Mouse (Mus musculus) midbrain, embryonic 14.5 days (tissue): ENCODE measurements at regions not wholly inside any gene's neighbourhood (a gene's known extent, or its start where the extent isn't known, plus 50 kb on each side); places are given as distances from the start of the nearest gene placed in this dataset.
A peak's percentile ranks its signal among the peaks of the same experiment; 100 is the strongest.

Source experiments
- ATAC-seq: fragments of 200-750 bp; cut with Nextera tagmentation; 2 replicates; pipeline ENCODE4 v1.8.0; 2017; ENCODE audit warnings: moderate number of reproducible peaks, moderate library complexity; ENCODE audit not compliant: low FRiP score, low TSS enrichment
- DNase-seq: peaks from one replicate; pipeline ENCODE4 v3.0.0-alpha.2; 2015
- H3K27ac ChIP-seq: fragments of 300-500 bp; sonication (generic); replicated peaks from 2 replicates; pipeline ENCODE4 v1.5.1; 2014; ENCODE audit warnings: mild to moderate bottlenecking, low read depth, low read length, moderate library complexity
- H3K27me3 ChIP-seq: fragments of 300-500 bp; sonication (generic); 2 replicates; pipeline ENCODE4 v1.6.1; 2014; ENCODE audit warnings: low read length, control low read depth, mixed read lengths; ENCODE audit not compliant: control insufficient read depth, insufficient read depth
- H3K36me3 ChIP-seq: fragments of 300-500 bp; sonication (generic); 2 replicates; pipeline ENCODE4 v1.6.1; 2014; ENCODE audit warnings: low read length, control low read depth; ENCODE audit not compliant: control insufficient read depth, insufficient read depth
- H3K4me1 ChIP-seq: fragments of 300-500 bp; sonication (generic); 2 replicates; pipeline ENCODE4 v1.6.1; 2014; ENCODE audit warnings: mild to moderate bottlenecking, antibody characterized with exemption, low read length, control low read depth; ENCODE audit not compliant: control insufficient read depth, insufficient read depth
- H3K4me2 ChIP-seq: fragments of 300-500 bp; sonication (generic); 2 replicates; pipeline ENCODE4 v1.6.1; 2014; ENCODE audit warnings: mild to moderate bottlenecking, low read length, moderate library complexity
- H3K4me3 ChIP-seq: fragments of 300-500 bp; sonication (generic); replicated peaks from 2 replicates; pipeline ENCODE4 v1.5.1; 2014; ENCODE audit warnings: low read depth, low read length
- H3K9ac ChIP-seq: fragments of 300-500 bp; sonication (generic); replicated peaks from 2 replicates; pipeline ENCODE4 v1.6.1; 2014; ENCODE audit warnings: mild to moderate bottlenecking, low read length, moderate library complexity
- H3K9me3 ChIP-seq: fragments of 300-500 bp; sonication (generic); 2 replicates; pipeline ENCODE4 v1.6.1; 2016; ENCODE audit warnings: low read length, control low read depth, mixed read lengths; ENCODE audit not compliant: control insufficient read depth
- WGBS: fragments of 180-500 bp; shearing (Covaris S2); extraction: QIAGEN DNeasy Blood & Tissue Kit; methylation state at CpG from one replicate; pipeline ENCODE4 v1.1.7; 2014; 5-methylcytosine and 5-hydroxymethylcytosine counted together

DNA sequence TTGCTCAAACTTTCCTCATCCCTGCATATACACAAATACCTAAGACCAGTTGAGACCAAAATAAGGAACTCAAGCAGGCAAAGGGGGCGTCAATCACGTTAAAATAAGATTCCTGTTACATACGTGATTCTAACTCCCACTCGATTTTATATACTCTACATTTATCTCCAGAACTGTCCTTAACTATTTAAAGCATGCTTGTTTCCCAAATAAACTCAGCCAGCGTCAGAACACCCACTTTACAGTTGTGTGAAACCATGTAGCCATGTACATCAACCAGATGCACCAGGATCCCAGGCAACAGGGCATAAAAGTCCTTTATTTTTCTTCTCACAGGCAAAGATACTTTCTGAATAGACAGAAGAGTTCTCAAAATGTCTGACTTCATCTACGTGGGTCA is 61.5 kb downstream of the Ccna1 start:
- no peaks in the 10 kb centered on the region for H3K36me3 ChIP-seq
- no peaks in the 10 kb centered on the region for H3K4me1 ChIP-seq
- ATAC-seq (no peak), DNase-seq (no peak)
- H3K27me3 ChIP-seq: no peaks in the 10 kb centered on the region
- H3K27ac ChIP-seq: no peak overlapping the region
- no peak overlapping the region for H3K4me2 ChIP-seq
- no peak overlapping the region for H3K9ac ChIP-seq
- WGBS: 86% methylated on average over 6 of the region's 6 CpGs
- H3K9me3 ChIP-seq: no peaks in the 10 kb centered on the region
- H3K4me3 ChIP-seq: no peak overlapping the region

DNA sequence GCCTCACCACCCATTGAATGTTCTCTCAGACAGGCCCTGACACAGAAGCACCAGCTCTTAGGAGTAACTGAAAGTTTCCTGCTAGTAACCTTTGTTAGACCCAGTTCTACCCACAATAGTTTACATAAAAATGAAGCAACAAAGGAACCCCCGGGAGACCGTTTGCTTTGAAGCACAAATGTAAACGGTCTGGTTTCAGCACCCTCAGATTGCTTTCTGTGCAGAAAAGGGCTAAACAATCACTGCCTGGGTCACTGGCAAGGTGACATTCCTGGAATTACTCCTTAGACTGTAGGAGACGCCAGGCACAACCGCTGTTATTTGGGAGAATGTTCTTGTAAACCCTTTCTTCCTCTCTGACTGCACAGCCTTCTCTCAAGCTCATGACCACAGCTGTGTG is 65.2 kb downstream of the Ccna1 start:
- WGBS: 21% methylated on average over 5 of the region's 5 CpGs
- no peak overlapping the region for H3K27ac ChIP-seq
- H3K4me1 ChIP-seq: peaks cover 2% of the 10 kb centered on the region; the same call in 1 of the 2 replicates
- DNase-seq (no peak), ATAC-seq (no peak)
- H3K27me3 ChIP-seq: no peaks in the 10 kb centered on the region
- H3K4me2 ChIP-seq: no peak overlapping the region
- H3K36me3 ChIP-seq: no peaks in the 10 kb centered on the region
- no peak overlapping the region for H3K9ac ChIP-seq
- H3K4me3 ChIP-seq: no peak overlapping the region
- no peaks in the 10 kb centered on the region for H3K9me3 ChIP-seq

DNA sequence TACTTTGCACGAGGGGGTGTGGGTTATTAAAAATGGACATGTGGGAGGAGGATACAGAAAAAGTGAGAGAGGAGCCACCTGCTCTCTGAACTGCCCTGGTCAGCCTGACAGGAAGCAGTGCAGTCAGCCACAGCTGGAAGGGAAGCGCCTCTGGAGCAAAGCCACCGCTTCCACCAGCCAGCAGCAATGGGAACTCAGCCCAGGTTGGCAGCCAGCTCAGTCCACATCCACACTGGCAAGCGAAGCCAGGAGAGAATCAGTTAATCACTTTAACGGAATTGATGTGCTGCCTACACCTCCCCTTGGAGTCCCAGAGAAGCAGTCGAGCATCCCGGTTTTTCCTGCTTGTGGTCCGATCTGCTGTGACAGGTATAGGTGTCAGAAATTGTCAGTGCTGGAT is 65.9 kb downstream of the Ccna1 start:
- Histone ChIP-seq H3K27ac (no peak overlapping the region), H3K4me3 (no peak overlapping the region), H3K36me3 (no peaks in the 10 kb centered on the region), H3K27me3 (no peaks in the 10 kb centered on the region), H3K4me2 (no peak overlapping the region), H3K9me3 (no peaks in the 10 kb centered on the region), H3K9ac (no peak overlapping the region), H3K4me1 (peaks cover 2% of the 10 kb centered on the region; the same call in 1 of the 2 replicates)
- 63% methylated on average over 8 of the region's 8 CpGs for WGBS
- ATAC-seq (no peak), DNase-seq (peak; percentile 47)

DNA sequence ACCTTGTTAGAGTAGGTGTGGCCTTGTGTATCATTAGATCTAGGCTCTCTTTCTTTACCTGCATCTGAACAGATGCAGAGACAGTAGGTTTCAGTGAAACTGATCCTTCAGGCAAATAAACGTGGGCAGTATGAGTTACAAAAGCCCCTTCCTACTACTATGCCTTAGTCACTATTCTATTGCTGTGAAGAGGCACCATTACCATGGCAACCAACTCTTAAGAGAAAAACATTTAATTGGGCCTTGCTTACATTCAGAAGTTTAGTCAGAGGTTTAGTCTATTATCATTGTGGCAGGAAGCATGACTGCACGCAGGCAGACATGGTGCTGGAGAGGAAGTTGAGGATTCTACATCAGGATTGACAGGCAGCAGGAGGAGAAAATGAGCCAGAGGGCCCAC is 65.8 kb upstream of the Sertm1 start:
- no peaks in the 10 kb centered on the region for H3K36me3 ChIP-seq
- 23% methylated on average over 2 of the region's 2 CpGs for WGBS
- H3K4me3 ChIP-seq: no peak overlapping the region
- no peaks in the 10 kb centered on the region for H3K4me1 ChIP-seq
- no peak for ATAC-seq
- no peak overlapping the region for H3K27ac ChIP-seq
- no peak overlapping the region for H3K9ac ChIP-seq
- H3K27me3 ChIP-seq: no peaks in the 10 kb centered on the region
- DNase-seq: no peak
- H3K9me3 ChIP-seq: no peaks in the 10 kb centered on the region
- H3K4me2 ChIP-seq: no peak overlapping the region

DNA sequence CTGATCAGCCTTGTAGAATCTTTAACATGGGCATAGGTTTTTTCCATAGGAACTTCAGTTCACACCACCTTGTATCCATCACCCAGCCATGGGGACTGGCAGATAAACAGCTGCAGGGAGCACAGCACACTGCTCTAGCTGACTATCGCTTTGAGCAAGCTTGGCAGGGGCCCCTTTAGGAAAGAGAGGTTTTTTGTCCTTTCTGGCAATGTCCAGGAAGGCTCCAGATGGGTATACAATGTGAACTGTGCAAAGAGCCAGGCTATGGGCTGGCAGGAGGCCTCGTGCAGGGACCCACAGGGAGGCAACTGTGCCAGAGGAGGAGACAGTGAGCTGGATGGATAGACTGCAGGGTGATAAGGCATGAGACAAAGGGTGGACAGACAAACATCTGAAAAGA is 64.6 kb upstream of the Sertm1 start:
- Histone ChIP-seq H3K4me2 (no peak overlapping the region), H3K4me3 (no peak overlapping the region), H3K9me3 (no peaks in the 10 kb centered on the region), H3K27ac (no peak overlapping the region), H3K4me1 (no peaks in the 10 kb centered on the region), H3K27me3 (no peaks in the 10 kb centered on the region), H3K36me3 (no peaks in the 10 kb centered on the region), H3K9ac (no peak overlapping the region)
- ATAC-seq (no peak), DNase-seq (no peak)
- 59% methylated on average over 2 of the region's 2 CpGs for WGBS

DNA sequence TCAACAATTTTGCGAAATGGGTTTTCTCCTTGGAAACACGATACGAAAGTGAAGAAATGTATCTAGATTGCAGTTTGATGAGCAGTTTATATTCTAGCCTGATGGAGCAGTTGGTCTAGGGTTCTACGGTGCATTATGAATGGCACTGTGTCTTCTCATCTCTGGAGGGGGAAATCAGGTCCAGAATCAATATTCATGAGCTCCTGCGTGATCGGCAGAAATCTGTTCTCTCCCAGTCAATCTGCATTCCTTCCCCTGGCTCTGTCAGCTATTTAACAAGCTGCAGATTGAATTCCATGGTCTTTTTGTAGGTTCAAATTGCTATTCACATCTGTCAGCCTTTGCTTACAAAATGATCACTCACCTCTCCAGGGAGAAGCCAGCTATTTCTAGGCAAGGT is 49.8 kb upstream of the Sertm1 start:
- Histone ChIP-seq H3K27me3 (no peaks in the 10 kb centered on the region), H3K4me1 (0 out of 2 replicates have a peak, but pooled peaks cover 5% of the 10 kb centered on the region), H3K4me2 (no peak overlapping the region), H3K27ac (no peak overlapping the region; the same call in 1 of the 2 replicates), H3K9me3 (no peaks in the 10 kb centered on the region), H3K4me3 (no peak overlapping the region), H3K36me3 (no peaks in the 10 kb centered on the region), H3K9ac (no peak overlapping the region)
- 29% methylated on average over 6 of the region's 6 CpGs for WGBS
- ATAC-seq (no peak), DNase-seq (peak; percentile 51)
